Mouse (Mus musculus): Measurements from ENCODE around the gene Mboat2. TPM values are rescaled to one million over a fixed set of nuclear protein-coding genes. Genes with fewer than 3 reads are reported as not detected.
A peak's percentile ranks its signal among the peaks of the same experiment; 100 is the strongest.

Gene Mboat2
- total RNA-seq, 2 experiments from 2014 or later, result 87.0 to 99.6 TPM

DNA sequence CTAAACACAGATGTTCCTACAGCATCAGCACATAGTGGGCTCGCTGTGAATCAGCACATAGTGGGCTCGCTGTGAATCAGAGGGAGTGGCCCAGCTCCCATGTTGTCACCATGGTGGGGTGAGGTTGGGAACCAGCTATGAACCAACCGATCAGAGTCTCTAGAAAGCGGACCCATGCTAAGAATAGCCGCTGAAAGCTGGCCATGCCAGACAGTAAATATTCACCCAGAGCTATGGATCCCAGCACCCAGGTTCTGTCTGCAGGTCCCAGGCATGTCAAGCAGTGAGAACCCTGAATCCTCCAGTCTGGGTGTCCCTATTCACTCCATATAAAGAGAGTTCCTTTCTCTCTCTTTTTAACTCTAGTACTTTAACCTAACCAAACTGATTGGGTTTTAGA, 94.6 kb downstream of the Mboat2 start:
- no peak for TF ChIP-seq CTCF (conservative IDR thresholded peaks at IDR 0.05)
- DNase-seq (ENCODE audit: low spot score in 2 of 2), result no peak
- no peak overlapping the region for H3K4me3 ChIP-seq
- H3K27ac ChIP-seq, result no peak overlapping the region

DNA sequence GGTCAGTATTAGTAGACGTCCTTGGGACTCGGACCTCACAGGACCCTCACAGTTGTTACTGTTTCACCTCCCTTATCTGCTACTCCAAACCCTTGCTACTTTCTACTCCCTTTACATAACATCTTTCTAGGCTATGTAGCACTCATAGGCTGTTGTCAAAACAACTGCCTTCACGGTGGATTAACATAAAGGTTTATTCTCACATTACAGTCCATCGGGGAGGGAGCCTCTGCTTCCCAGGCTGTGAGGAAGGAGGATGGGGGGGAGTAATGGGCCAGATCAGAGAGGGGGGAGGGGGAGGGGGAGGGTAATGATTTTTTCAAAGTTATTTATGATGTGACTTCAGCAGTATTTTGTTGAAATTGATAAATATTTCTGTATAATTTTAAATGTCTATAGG, 95.0 kb downstream of the Mboat2 start:
- TF ChIP-seq CTCF (conservative IDR thresholded peaks at IDR 0.05), result no peak
- DNase-seq (ENCODE audit: low spot score in 2 of 2), result no peak
- H3K27ac ChIP-seq, result no peak overlapping the region
- no peak overlapping the region for H3K4me3 ChIP-seq

DNA sequence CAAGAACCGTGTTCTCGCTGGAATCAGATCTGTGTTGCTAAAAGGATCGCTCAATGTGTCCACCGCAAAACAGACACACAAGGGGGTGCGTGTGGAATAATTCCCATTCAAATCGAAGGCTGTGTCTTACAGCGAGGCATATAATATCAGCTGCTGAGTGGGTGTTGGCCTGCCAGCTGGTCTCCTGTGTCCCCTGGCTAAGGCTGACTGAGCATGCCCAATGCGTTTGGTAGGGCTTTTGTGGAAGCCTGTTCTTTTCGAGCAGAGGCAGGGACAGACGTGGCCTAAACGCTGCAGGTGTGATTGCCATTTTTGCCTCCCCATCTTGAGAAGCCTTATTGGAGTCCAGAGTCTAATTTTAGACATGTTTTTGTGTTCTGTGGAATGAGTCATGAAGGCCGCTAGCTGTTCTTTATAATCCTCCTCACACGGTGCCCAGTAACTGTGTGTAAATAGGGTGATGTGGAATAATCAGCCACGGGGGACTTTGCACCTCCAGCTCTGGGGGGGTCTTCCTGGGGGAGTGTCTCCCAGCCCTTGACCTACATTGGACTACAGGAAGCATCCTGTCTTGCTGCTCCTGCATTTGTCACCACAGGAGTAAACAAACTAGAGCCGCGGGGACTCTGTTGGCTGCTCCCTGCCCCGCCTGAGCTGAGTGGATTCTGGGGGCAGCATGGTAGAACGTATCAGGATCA, 97.5 kb downstream of the Mboat2 start:
- peak; percentile 82 to 93 for DNase-seq (ENCODE audit: low spot score in 2 of 2)

DNA sequence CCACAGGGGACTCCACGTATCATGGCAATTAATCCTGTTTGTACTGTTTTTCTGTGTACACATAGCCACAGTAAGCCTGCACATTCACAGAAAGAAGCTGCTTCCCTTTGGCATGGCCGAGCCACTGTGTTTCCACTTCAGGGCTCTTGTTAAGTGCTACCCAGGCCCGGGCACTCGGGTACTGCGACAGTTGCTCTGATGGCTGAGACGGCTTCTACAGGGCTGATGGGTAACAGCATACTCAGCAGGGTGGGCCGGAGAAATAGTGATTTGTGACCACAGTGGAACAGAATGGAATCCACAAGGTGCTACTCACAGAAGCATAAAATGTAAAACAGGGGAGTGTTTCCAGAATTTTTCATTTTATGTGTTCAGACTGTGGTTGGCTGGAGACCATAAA, 98.4 kb downstream of the Mboat2 start:
- no peak overlapping the region for H3K4me3 ChIP-seq
- H3K27ac ChIP-seq, result peak overlapping the region; percentile 68
- TF ChIP-seq CTCF (conservative IDR thresholded peaks at IDR 0.05), result no peak
- no peak for DNase-seq (ENCODE audit: low spot score in 2 of 2)

More for the DNA sequence above, 97.5 kb downstream of the Mboat2 start:
- H3K4me3 ChIP-seq, result no peak overlapping the region
- peak overlapping the region; percentile 68 for H3K27ac ChIP-seq
- TF ChIP-seq CTCF (conservative IDR thresholded peaks at IDR 0.05), result no peak

DNA sequence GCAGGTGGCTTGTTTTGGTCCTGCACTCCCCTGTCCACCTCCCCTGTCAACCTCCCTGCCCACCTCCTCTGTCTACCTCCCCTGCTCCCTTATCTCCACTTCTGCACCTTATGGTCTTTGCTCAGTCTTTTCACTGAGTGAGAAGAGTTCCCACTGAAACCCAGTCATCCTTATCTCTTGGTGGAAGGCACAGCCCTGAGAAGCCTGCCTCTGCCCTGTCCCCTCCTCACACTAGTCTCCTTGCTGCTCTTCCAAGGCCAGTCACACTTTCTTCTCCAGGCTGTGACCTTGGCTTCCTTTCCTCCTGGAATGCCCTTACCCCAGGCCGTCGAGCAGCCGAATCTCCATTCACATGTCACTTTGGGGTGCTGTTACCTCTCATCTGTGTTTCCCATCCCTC, 100.1 kb downstream of the Mboat2 start:
- no peak for DNase-seq (ENCODE audit: low spot score in 2 of 2)
- no peak for TF ChIP-seq CTCF (conservative IDR thresholded peaks at IDR 0.05)
- Histone ChIP-seq H3K4me3 (no peak overlapping the region), H3K27ac (no peak overlapping the region)

GRCm38 (mm10) chr12:24932120-24932519, 101.4 kb downstream of the Mboat2 start:
- Histone ChIP-seq H3K4me3 (no peak overlapping the region), H3K27ac (no peak overlapping the region)
- DNase-seq (ENCODE audit: low spot score in 2 of 2), result no peak
- no peak for TF ChIP-seq CTCF (conservative IDR thresholded peaks at IDR 0.05)

- DNase-seq (ENCODE audit: low spot score in 2 of 2), result no peak
- no peak for TF ChIP-seq CTCF (conservative IDR thresholded peaks at IDR 0.05)
- Histone ChIP-seq H3K4me3 (no peak overlapping the region), H3K27ac (peak overlapping the region; percentile 2)
Measured at GRCm38 (mm10) chr12:24933206-24933775, 102.6 kb downstream of the Mboat2 start.

GRCm38 (mm10) chr12:24933996-24934395, 103.3 kb downstream of the Mboat2 start:
- DNase-seq (ENCODE audit: low spot score in 2 of 2), result no peak
- TF ChIP-seq CTCF (conservative IDR thresholded peaks at IDR 0.05), result no peak
- Histone ChIP-seq H3K27ac (peak overlapping the region; percentile 2; the same call in 1 of the 2 replicates), H3K4me3 (no peak overlapping the region)

GRCm38 (mm10) chr12:24936281-24936680, 105.6 kb downstream of the Mboat2 start:
- no peak for DNase-seq (ENCODE audit: low spot score in 2 of 2)
- no peak for TF ChIP-seq CTCF (conservative IDR thresholded peaks at IDR 0.05)
- Histone ChIP-seq H3K27ac (no peak overlapping the region), H3K4me3 (no peak overlapping the region)

DNA sequence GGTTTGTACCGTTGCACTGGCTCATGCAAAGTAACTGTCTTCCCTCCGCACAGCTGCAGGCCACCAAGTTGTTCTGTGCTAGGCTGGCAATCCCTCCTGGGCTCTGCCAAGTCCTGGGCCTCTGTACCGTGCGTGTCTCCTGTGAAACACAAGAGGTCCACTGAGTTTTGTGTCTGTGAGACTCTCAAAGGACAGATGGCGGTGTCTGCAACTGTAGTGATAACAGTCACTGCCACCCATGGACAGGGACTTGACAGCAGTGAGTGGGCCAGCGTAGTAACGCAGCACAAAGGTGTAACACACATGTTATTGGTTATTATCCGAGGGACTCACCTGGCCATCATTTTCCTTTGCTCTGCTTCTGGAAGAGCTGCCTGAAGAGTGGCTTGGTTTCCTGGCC, 108.7 kb downstream of the Mboat2 start:
- H3K27ac ChIP-seq, result no peak overlapping the region
- TF ChIP-seq CTCF (conservative IDR thresholded peaks at IDR 0.05), result no peak
- no peak for DNase-seq (ENCODE audit: low spot score in 2 of 2)
- no peak overlapping the region for H3K4me3 ChIP-seq

GRCm38 (mm10) chr12:24942619-24943287, 112.1 kb downstream of the Mboat2 start:
- H3K4me3 ChIP-seq, result no peak overlapping the region
- TF ChIP-seq CTCF (conservative IDR thresholded peaks at IDR 0.05), result no peak
- DNase-seq (ENCODE audit: low spot score in 2 of 2), result no peak
- no peak overlapping the region for H3K27ac ChIP-seq

DNA sequence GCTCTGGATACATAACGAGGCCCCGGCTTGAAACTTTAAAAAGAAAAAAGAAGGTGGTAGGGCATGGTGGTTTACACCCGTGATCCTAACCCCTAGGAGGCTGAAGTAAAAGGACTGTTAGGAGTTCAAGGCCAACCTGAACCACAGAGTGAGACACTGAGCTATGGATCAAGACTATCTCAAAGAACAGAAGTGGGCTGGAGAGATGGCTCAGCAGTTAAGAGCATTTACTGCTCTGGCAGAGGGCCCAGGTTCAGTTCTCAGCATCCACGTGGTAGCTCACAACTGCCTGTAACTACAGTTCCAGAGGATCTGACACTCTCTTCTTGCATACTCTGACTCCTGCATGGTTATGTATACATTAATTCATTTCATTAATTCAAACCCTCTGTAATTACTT, 112.7 kb downstream of the Mboat2 start:
- TF ChIP-seq CTCF (conservative IDR thresholded peaks at IDR 0.05), result no peak
- no peak for DNase-seq (ENCODE audit: low spot score in 2 of 2)
- Histone ChIP-seq H3K4me3 (no peak overlapping the region), H3K27ac (no peak overlapping the region)

GRCm38 (mm10) chr12:24944597-24944996, 113.9 kb downstream of the Mboat2 start:
- H3K27ac ChIP-seq, result no peak overlapping the region
- no peak for DNase-seq (ENCODE audit: low spot score in 2 of 2)
- H3K4me3 ChIP-seq, result no peak overlapping the region
- TF ChIP-seq CTCF (conservative IDR thresholded peaks at IDR 0.05), result no peak

GRCm38 (mm10) chr12:24947065-24947464, 116.4 kb downstream of the Mboat2 start:
- Histone ChIP-seq H3K4me3 (no peak overlapping the region), H3K27ac (no peak overlapping the region)
- TF ChIP-seq CTCF (conservative IDR thresholded peaks at IDR 0.05), result no peak
- no peak for DNase-seq (ENCODE audit: low spot score in 2 of 2)
